Mouse (Mus musculus): ENCODE results near the gene Sf1. TPM values are rescaled to one million over a fixed set of nuclear protein-coding genes. Genes with fewer than 3 reads are reported as not detected.

Gene Sf1
- polyA plus RNA-seq, 1 experiment from 2014 or later, result 81.4 TPM

GRCm38 (mm10) chr19:6331719-6332516 is 31.6 kb upstream of the Sf1 start:
- peaks cover 1% of the 10 kb centered on the region for H3K36me3 ChIP-seq (ENCODE audit: control insufficient read depth, insufficient read depth, low read length)
- peak overlapping the region; percentile 35 for H3K4me2 ChIP-seq (ENCODE audit: low read length)
- 22% methylated on average over 13 of the region's 13 CpGs for WGBS
- no peak overlapping the region for H3K4me3 ChIP-seq (ENCODE audit: low read length)
- no peak overlapping the region for H3K27ac ChIP-seq (ENCODE audit: low read depth, low read length)
- peaks cover 20% of the 10 kb centered on the region for H3K4me1 ChIP-seq (ENCODE audit: control insufficient read depth, insufficient read depth, low read depth, low read length)
- H3K27me3 ChIP-seq (replicated peaks; ENCODE audit: control insufficient read depth, insufficient read depth, low read length), result no peaks in the 10 kb centered on the region
- H3K9me3 ChIP-seq (ENCODE audit: control insufficient read depth, low read length), result no peaks in the 10 kb centered on the region
- peak overlapping the region; percentile 29 for H3K9ac ChIP-seq (ENCODE audit: low read depth, low read length)
- no peak for ATAC-seq

DNA sequence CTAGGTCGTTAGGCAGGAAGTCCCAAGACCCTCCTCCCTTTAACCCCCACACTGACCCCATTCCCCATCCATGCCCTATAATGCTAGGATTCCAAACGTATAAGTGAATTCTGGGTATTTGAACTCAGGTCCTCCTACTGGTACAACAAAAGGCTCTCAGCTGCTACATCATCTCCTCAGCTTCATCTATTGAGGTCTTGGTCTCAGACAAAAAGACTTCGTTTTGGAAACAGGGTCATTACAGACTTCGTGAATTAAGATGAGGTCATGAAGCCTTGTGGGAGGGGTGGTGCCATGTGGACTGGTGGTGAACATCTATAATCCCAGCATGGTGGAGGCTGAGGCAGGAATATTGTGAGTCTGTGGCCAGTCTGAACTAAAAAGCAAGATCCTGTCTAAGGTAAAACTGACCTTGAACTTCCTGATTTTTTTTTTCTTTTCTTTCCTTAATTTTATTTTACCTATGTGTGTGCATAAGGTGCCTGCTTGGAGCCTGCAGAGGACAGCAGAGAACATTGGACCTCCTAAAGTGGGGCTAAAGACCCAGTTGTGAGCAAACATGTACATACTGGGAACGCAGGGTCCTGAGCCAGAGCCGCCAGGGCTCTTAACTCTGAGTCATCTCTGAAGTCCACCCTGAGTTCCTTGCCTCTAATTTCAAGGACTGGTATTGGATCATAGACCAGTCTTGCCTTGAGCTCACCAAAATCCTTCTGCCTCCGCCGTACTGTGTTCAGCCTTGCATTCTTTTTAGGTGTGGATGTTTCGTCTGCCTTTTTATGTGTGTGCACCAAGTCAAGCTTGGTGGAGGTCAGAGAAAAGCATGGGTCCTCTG is 29.5 kb upstream of the Sf1 start:
- no peak; the same call in 1 of the 2 replicates for ATAC-seq
- WGBS, result 73% methylated on average over 9 of the region's 9 CpGs
- Histone ChIP-seq H3K9me3 (ENCODE audit: control insufficient read depth, low read length) (no peaks in the 10 kb centered on the region), H3K36me3 (ENCODE audit: control insufficient read depth, insufficient read depth, low read length) (peaks cover 21% of the 10 kb centered on the region), H3K4me2 (ENCODE audit: low read length) (peak overlapping the region; percentile 79), H3K4me1 (ENCODE audit: control insufficient read depth, insufficient read depth, low read depth, low read length) (peaks cover 26% of the 10 kb centered on the region), H3K9ac (ENCODE audit: low read depth, low read length) (no peak overlapping the region), H3K27ac (ENCODE audit: low read depth, low read length) (peak overlapping the region; percentile 76), H3K4me3 (ENCODE audit: low read length) (peak overlapping the region; percentile 18; the same call in 1 of the 2 replicates), H3K27me3 (replicated peaks; ENCODE audit: control insufficient read depth, insufficient read depth, low read length) (no peaks in the 10 kb centered on the region)

DNA sequence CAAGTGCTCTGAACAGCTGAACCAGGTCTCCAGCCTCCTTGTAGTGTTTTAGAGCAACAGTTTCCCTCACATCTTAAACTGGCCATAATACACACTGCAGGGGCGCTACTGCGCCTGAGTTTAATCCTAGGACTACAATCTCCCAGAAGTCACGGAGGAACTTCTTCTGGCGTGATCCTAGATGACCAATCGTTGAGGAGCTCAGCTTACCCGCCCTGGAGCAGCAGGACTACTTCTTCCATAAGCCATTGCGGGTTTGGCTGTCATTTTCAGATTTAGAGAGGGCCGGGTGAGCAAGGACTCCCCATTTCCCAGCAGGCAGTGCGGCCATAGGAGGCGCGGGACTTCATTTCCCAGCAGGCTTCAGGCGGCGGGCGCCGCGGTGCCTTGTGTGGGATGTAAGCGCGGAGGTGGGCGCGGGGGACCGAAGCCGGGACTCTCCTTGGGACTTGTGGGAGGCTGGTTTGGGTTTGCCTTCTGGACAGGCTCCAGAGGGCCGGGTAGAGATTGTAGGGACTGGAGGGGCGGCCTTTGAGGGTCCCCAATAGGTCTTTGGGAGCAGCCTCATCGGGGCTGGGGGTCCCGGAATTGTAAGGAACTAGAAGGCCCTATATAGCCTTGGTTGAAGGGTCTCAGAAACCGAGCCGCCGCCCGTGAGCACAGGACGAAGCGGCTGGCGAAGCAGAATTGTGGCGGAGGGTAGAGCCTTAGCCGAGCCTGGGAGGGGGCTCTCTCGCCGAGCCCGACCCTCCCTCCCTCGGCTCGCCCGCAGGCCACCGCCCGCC is 28.6 kb upstream of the Sf1 start, which contains the start of gene Men1:
Men1 (plus strand) TSS at position 307 of the 785 bp plus-strand sequence.
- peak within 1 kb of the TSS; percentile 79 for H3K4me2 ChIP-seq (ENCODE audit: low read length)
- peaks cover 30% of the 10 kb centered on the region for H3K36me3 ChIP-seq (ENCODE audit: control insufficient read depth, insufficient read depth, low read length)
- ATAC-seq, result peak; percentile 96
- no peaks in the 10 kb centered on the region for H3K27me3 ChIP-seq (replicated peaks; ENCODE audit: control insufficient read depth, insufficient read depth, low read length)
- no peaks in the 10 kb centered on the region for H3K9me3 ChIP-seq (ENCODE audit: control insufficient read depth, low read length)
- under 1% methylated on average over 34 of the region's 43 CpGs for WGBS
- H3K4me3 ChIP-seq (ENCODE audit: low read length), result peak within 1 kb of the TSS; percentile 80
- H3K9ac ChIP-seq (ENCODE audit: low read depth, low read length), result peak within 1 kb of the TSS; percentile 79
- peaks cover 26% of the 10 kb centered on the region for H3K4me1 ChIP-seq (ENCODE audit: control insufficient read depth, insufficient read depth, low read depth, low read length)
- H3K27ac ChIP-seq (ENCODE audit: low read depth, low read length), result peak within 1 kb of the TSS; percentile 82

DNA sequence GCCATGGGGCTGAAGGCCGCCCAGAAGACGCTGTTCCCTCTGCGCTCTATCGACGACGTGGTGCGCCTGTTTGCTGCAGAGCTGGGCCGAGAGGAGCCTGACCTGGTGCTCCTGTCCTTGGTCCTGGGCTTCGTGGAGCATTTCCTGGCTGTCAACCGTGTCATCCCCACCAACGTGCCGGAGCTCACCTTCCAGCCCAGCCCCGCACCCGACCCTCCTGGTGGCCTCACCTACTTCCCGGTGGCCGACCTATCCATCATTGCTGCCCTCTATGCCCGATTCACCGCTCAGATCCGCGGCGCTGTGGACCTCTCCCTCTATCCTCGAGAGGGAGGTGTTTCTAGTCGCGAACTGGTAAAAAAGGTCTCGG is 28.0 kb upstream of the Sf1 start:
- WGBS, result 0% methylated on average over 16 of the region's 25 CpGs
- peaks cover 28% of the 10 kb centered on the region for H3K4me1 ChIP-seq (ENCODE audit: control insufficient read depth, insufficient read depth, low read depth, low read length)
- no peaks in the 10 kb centered on the region for H3K27me3 ChIP-seq (replicated peaks; ENCODE audit: control insufficient read depth, insufficient read depth, low read length)
- peak overlapping the region; percentile 79 for H3K4me2 ChIP-seq (ENCODE audit: low read length)
- H3K9me3 ChIP-seq (ENCODE audit: control insufficient read depth, low read length), result no peaks in the 10 kb centered on the region
- peak overlapping the region; percentile 80 for H3K4me3 ChIP-seq (ENCODE audit: low read length)
- peaks cover 36% of the 10 kb centered on the region for H3K36me3 ChIP-seq (ENCODE audit: control insufficient read depth, insufficient read depth, low read length)
- peak overlapping the region; percentile 82 for H3K27ac ChIP-seq (ENCODE audit: low read depth, low read length)
- ATAC-seq, result no peak; the same call in 1 of the 2 replicates
- peak overlapping the region; percentile 79 for H3K9ac ChIP-seq (ENCODE audit: low read depth, low read length)

DNA sequence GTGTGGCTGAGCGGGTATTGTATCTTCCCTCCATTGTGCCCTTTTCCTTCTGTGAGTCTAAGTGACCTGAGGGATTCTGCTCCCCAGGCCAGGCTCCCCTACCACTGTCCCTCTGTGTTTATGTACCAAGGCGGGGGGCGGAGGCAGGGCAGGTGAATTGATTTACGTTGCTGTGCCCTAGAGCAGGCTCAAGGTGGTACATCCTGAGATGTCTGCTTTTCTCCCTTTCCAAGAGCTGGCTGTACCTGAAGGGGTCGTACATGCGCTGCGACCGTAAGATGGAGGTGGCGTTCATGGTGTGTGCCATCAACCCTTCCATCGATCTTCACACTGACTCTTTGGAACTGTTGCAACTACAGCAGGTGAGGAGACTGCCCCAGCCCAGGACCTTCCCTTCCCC is 26.6 kb upstream of the Sf1 start:
- H3K4me2 ChIP-seq (ENCODE audit: low read length), result peak overlapping the region; percentile 79
- H3K9me3 ChIP-seq (ENCODE audit: control insufficient read depth, low read length), result no peaks in the 10 kb centered on the region
- no peak overlapping the region for H3K27ac ChIP-seq (ENCODE audit: low read depth, low read length)
- H3K9ac ChIP-seq (ENCODE audit: low read depth, low read length), result peak overlapping the region; percentile 79; the same call in 1 of the 2 replicates
- peak overlapping the region; percentile 80; the same call in 1 of the 2 replicates for H3K4me3 ChIP-seq (ENCODE audit: low read length)
- ATAC-seq, result no peak
- H3K36me3 ChIP-seq (ENCODE audit: control insufficient read depth, insufficient read depth, low read length), result peaks cover 39% of the 10 kb centered on the region
- 94% methylated on average over 10 of the region's 10 CpGs for WGBS
- H3K4me1 ChIP-seq (ENCODE audit: control insufficient read depth, insufficient read depth, low read depth, low read length), result peaks cover 35% of the 10 kb centered on the region
- no peaks in the 10 kb centered on the region for H3K27me3 ChIP-seq (replicated peaks; ENCODE audit: control insufficient read depth, insufficient read depth, low read length)

DNA sequence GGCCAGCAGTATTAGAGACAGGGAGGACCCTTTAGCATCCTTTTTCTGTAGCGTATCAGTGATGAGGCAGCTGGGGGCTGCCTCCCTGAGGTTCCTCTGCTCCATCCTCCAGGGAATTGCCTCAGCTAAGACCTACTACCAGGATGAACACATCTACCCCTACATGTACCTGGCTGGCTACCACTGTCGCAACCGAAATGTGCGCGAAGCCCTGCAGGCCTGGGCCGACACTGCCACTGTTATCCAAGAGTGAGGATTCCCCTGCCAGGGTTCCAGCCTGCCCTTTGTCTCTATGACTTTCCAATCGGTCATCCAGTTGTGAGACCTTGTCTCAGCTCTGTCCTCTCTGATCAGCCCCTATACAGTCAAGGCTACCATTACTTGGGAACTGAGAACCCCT is 25.3 kb upstream of the Sf1 start:
- H3K27me3 ChIP-seq (replicated peaks; ENCODE audit: control insufficient read depth, insufficient read depth, low read length), result no peaks in the 10 kb centered on the region
- no peak overlapping the region for H3K4me3 ChIP-seq (ENCODE audit: low read length)
- WGBS, result 95% methylated on average over 7 of the region's 7 CpGs
- no peaks in the 10 kb centered on the region for H3K9me3 ChIP-seq (ENCODE audit: control insufficient read depth, low read length)
- H3K4me1 ChIP-seq (ENCODE audit: control insufficient read depth, insufficient read depth, low read depth, low read length), result peaks cover 34% of the 10 kb centered on the region
- H3K36me3 ChIP-seq (ENCODE audit: control insufficient read depth, insufficient read depth, low read length), result peaks cover 41% of the 10 kb centered on the region
- H3K27ac ChIP-seq (ENCODE audit: low read depth, low read length), result no peak overlapping the region
- no peak for ATAC-seq
- H3K4me2 ChIP-seq (ENCODE audit: low read length), result no peak overlapping the region
- no peak overlapping the region for H3K9ac ChIP-seq (ENCODE audit: low read depth, low read length)

GRCm38 (mm10) chr19:6338716-6339115 is 24.8 kb upstream of the Sf1 start:
- Histone ChIP-seq H3K27ac (ENCODE audit: low read depth, low read length) (no peak overlapping the region), H3K9ac (ENCODE audit: low read depth, low read length) (no peak overlapping the region), H3K4me1 (ENCODE audit: control insufficient read depth, insufficient read depth, low read depth, low read length) (peaks cover 34% of the 10 kb centered on the region), H3K4me2 (ENCODE audit: low read length) (no peak overlapping the region), H3K4me3 (ENCODE audit: low read length) (no peak overlapping the region), H3K36me3 (ENCODE audit: control insufficient read depth, insufficient read depth, low read length) (peaks cover 43% of the 10 kb centered on the region), H3K9me3 (ENCODE audit: control insufficient read depth, low read length) (no peaks in the 10 kb centered on the region), H3K27me3 (replicated peaks; ENCODE audit: control insufficient read depth, insufficient read depth, low read length) (no peaks in the 10 kb centered on the region)
- ATAC-seq, result no peak
- WGBS, result 96% methylated on average over 11 of the region's 11 CpGs

DNA sequence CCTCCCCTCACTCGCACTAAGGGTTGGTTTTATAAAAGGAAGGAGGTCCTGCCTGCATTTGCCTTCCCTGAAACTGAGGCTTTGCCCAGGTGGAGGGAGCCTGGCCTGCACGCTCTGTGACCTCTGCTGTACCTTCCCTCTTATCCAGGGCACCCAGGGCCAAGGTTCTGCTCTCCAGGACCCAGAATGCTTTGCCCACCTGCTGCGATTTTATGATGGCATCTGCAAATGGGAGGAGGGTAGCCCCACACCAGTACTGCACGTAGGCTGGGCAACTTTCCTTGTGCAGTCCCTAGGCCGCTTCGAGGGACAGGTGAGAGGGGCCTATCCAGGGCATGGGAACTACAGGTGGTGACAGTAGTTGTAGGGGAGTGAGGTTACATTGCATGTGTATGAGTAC is 24.3 kb upstream of the Sf1 start:
- no peak overlapping the region for H3K9ac ChIP-seq (ENCODE audit: low read depth, low read length)
- no peak overlapping the region for H3K4me2 ChIP-seq (ENCODE audit: low read length)
- no peaks in the 10 kb centered on the region for H3K9me3 ChIP-seq (ENCODE audit: control insufficient read depth, low read length)
- H3K27ac ChIP-seq (ENCODE audit: low read depth, low read length), result no peak overlapping the region
- H3K4me1 ChIP-seq (ENCODE audit: control insufficient read depth, insufficient read depth, low read depth, low read length), result peaks cover 33% of the 10 kb centered on the region
- peaks cover 45% of the 10 kb centered on the region for H3K36me3 ChIP-seq (ENCODE audit: control insufficient read depth, insufficient read depth, low read length)
- no peak overlapping the region for H3K4me3 ChIP-seq (ENCODE audit: low read length)
- H3K27me3 ChIP-seq (replicated peaks; ENCODE audit: control insufficient read depth, insufficient read depth, low read length), result no peaks in the 10 kb centered on the region
- no peak for ATAC-seq
- WGBS, result 96% methylated on average over 6 of the region's 6 CpGs
